Mouse (Mus musculus) liver, embryonic 16.5 days (tissue): ENCODE measurements around the gene Sall2. TPM values are rescaled to one million over a fixed set of nuclear protein-coding genes. Genes with fewer than 3 reads are reported as not detected.

ENCODE experiments used
- ATAC-seq: fragments of 200-750 bp; cut with Nextera tagmentation; 2 replicates; pipeline ENCODE4 v1.8.0; 2017; ENCODE audit warnings: low read depth, mild to moderate bottlenecking, moderate number of reproducible peaks, moderate library complexity
- H3K27ac ChIP-seq: fragments of 300-500 bp; sonication (generic); 2 replicates; pipeline ENCODE4 v1.5.1; 2014; ENCODE audit warnings: mild to moderate bottlenecking, low read length
- H3K27me3 ChIP-seq: fragments of 300-500 bp; sonication (generic); 2 replicates; pipeline ENCODE4 v1.6.1; 2014; ENCODE audit warnings: low read depth, low read length, mixed read lengths; ENCODE audit not compliant: control insufficient read depth, insufficient read depth
- H3K36me3 ChIP-seq: fragments of 300-500 bp; sonication (generic); 2 replicates; pipeline ENCODE4 v1.6.1; 2014; ENCODE audit warnings: mild to moderate bottlenecking; ENCODE audit not compliant: control insufficient read depth, insufficient read depth
- H3K4me1 ChIP-seq: fragments of 300-500 bp; sonication (generic); 2 replicates; pipeline ENCODE4 v1.6.1; 2014; ENCODE audit warnings: low read depth, low read length, mixed read lengths; ENCODE audit not compliant: control insufficient read depth
- H3K4me2 ChIP-seq: fragments of 300-500 bp; sonication (generic); 2 replicates; pipeline ENCODE4 v1.6.1; 2014; ENCODE audit warnings: low read depth, low read length, mixed read lengths
- H3K4me3 ChIP-seq: fragments of 300-500 bp; sonication (generic); 2 replicates; pipeline ENCODE4 v1.5.1; 2014; ENCODE audit warnings: low read depth, mild to moderate bottlenecking, low read length
- H3K9ac ChIP-seq: fragments of 300-500 bp; sonication (generic); 2 replicates; pipeline ENCODE4 v1.6.1; 2014; ENCODE audit warnings: low read depth, low read length
- H3K9me3 ChIP-seq: fragments of 300-500 bp; sonication (generic); replicated peaks from 2 replicates; pipeline ENCODE4 v1.6.1; 2016; ENCODE audit warnings: low read length; ENCODE audit not compliant: control insufficient read depth
- WGBS: fragments of 180-500 bp; shearing (Covaris S2); extraction: QIAGEN DNeasy Blood & Tissue Kit; methylation state at CpG from one replicate; pipeline ENCODE4 v1.1.7; 2014; ENCODE audit not compliant: insufficient replicate concordance; 5-methylcytosine and 5-hydroxymethylcytosine counted together
- polyA plus RNA-seq: library from polyadenylated mRNA; unstranded; fragments of >200 nt; fragmentation: Nextera tagmentation; extraction: Ambion mirVana; gene quantifications from 2 replicates; pipeline ENCODE4 v1.2.1, GENCODE M21; 2015

The Sall2 gene
- polyA plus RNA-seq, 1 experiment from 2014 or later = 0.99 TPM

DNA sequence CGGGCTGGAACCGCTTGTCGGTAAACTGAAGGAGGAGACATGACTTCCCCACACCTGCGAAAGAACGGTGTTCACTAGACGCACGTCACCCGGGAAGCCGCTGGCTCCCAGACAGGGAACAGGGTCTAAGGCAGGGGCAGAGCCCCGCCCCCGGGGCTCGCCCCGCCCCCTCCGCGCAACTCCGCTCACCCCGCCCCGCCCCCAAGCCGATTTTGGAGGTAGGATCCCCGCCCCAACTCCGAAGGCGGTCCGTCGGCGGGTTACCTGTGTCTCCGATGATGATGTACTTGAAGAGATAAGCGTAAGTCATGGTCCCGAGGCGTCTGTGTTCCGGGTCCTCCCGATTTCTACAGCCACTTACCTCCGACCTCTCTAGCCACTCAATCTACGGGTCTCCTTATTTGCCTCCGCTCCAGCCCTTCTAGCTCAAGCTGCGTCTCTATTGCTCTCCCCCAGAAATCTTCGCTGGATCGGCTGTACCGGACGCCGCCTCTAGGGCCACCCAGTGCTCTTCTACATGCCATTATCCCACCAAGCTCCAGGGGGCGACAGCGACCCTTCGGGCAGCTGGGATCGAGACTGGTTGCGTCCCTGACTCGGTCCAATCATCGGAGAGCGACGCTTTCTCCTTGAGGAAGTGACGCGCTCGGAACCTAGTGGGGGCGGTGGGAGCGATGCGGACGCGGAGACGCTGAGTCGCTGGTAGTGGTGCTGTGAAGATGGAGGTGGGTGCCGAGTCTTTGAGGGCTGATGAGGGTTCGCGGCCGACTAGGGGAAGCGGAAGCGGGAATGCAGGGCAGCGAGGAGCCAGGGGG lies 49.4 kb downstream of the Sall2 start, which contains the start of the genes Tox4 and Rab2b:
Tox4 (plus strand) TSS at position 215 of the 815 bp plus-strand sequence.
Rab2b (minus strand) TSS at position 614 of the 815 bp plus-strand sequence.
- peak; percentile 93 for ATAC-seq
- Histone ChIP-seq H3K4me1 (peaks cover 13% of the 10 kb centered on the region), H3K27ac (peak within 1 kb of the TSS; percentile 92)

DNA sequence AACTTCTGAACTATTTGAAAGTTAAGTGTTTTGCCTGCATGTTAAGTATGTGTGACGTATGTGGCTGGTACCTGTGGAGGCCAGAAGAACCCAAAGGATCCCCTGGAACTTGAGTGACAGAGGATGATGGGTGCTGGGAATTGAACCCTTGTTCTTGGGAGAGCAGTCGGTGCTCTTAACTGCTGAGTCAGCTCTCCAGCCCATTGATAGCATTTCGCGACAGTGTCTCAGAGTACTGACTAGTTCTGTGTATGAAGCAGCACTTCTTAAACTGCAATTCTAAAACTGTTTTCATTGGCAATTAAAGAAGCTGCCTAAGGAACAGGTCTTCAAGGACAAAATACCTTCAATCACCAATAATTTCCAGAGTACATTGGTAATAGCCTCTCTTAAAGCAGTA lies 51.4 kb downstream of the Sall2 start:
- H3K27ac ChIP-seq = no peak overlapping the region
- H3K36me3 ChIP-seq = no peaks in the 10 kb centered on the region
- peaks cover 11% of the 10 kb centered on the region for H3K4me1 ChIP-seq
- H3K27me3 ChIP-seq = no peaks in the 10 kb centered on the region
- no peak overlapping the region for H3K4me2 ChIP-seq
- ATAC-seq = no peak
- H3K9me3 ChIP-seq = no peaks in the 10 kb centered on the region
- H3K4me3 ChIP-seq = no peak overlapping the region
- H3K9ac ChIP-seq = no peak overlapping the region
- WGBS = 74% methylated on average over 4 of the region's 4 CpGs

More for the DNA sequence above, 49.4 kb downstream of the Sall2 start, which contains the start of the genes Tox4 and Rab2b:
- under 1% methylated on average over 66 of the region's 66 CpGs for WGBS
- no peaks in the 10 kb centered on the region for H3K9me3 ChIP-seq
- H3K9ac ChIP-seq = peak within 1 kb of the TSS; percentile 82
- H3K4me3 ChIP-seq = peak within 1 kb of the TSS; percentile 77
- no peaks in the 10 kb centered on the region for H3K36me3 ChIP-seq
- H3K27me3 ChIP-seq = no peaks in the 10 kb centered on the region
- peak within 1 kb of the TSS; percentile 73 for H3K4me2 ChIP-seq

DNA sequence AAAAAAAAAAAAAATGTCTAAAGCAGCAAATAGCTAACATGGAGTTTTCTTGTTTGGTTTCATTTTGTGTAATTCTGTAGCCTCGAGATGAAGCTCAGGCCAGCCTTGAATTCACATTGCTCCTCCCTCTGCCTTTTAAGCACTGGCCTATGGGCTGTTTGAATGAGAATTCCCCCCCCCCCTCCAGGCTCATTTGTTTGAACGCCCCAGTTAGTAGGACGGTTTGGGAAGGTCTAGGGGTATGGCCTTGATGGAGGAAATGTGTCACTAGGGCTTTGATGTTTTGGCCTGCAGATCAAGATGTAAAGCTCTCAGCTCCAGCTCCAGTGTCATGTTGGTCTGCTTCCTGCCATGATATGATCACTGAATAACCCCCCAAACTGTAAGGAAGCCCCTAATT lies 55.8 kb downstream of the Sall2 start:
- no peaks in the 10 kb centered on the region for H3K27me3 ChIP-seq
- H3K36me3 ChIP-seq = no peaks in the 10 kb centered on the region
- no peak overlapping the region for H3K4me2 ChIP-seq
- no peak overlapping the region for H3K27ac ChIP-seq
- H3K9ac ChIP-seq = no peak overlapping the region
- no peak overlapping the region for H3K4me3 ChIP-seq
- H3K4me1 ChIP-seq = no peaks in the 10 kb centered on the region
- WGBS = 54% methylated on average over 3 of the region's 3 CpGs
- no peak for ATAC-seq
- H3K9me3 ChIP-seq = no peaks in the 10 kb centered on the region

Other genes with a start within 250 kb of the Sall2 start
- gene Hnrnpc, start 224.7 kb downstream of the Sall2 start, polyA plus RNA-seq = 202 and 237 TPM in 2 replicates
- 34.5 and 35.9 TPM in 2 replicates for gene Rpgrip1, start 218.1 kb downstream of the Sall2 start, polyA plus RNA-seq
- gene Supt16, start 131.3 kb downstream of the Sall2 start, polyA plus RNA-seq = 26.2 and 28.5 TPM in 2 replicates
- gene Chd8, start 71.0 kb downstream of the Sall2 start, polyA plus RNA-seq = 11.6 and 12.6 TPM in 2 replicates
- gene Tox4, start 49.6 kb downstream of the Sall2 start, polyA plus RNA-seq = 16.8 and 18.8 TPM in 2 replicates
- gene Rab2b, start 49.2 kb downstream of the Sall2 start, polyA plus RNA-seq = 3.0 and 3.1 TPM in 2 replicates
- 15.0 and 16.5 TPM in 2 replicates for gene Mettl3, start 23.6 kb downstream of the Sall2 start, polyA plus RNA-seq
- not detected in 2 replicates for gene Olfr1513, start 27.6 kb upstream of the Sall2 start, polyA plus RNA-seq
- gene Olfr1512, start 50.4 kb upstream of the Sall2 start, polyA plus RNA-seq = not detected in 2 replicates
- not detected in 2 replicates for gene Olfr1511, start 68.6 kb upstream of the Sall2 start, polyA plus RNA-seq
- not detected in 2 replicates for gene Olfr1510, start 85.6 kb upstream of the Sall2 start, polyA plus RNA-seq
- not detected in 2 replicates for gene Olfr1509, start 114.2 kb upstream of the Sall2 start, polyA plus RNA-seq
- gene Olfr1508, start 138.7 kb upstream of the Sall2 start, polyA plus RNA-seq = not detected in 2 replicates
- not detected in 2 replicates for gene Olfr1507, start 167.0 kb upstream of the Sall2 start, polyA plus RNA-seq